Mouse (Mus musculus) 3T3-L1 (cell line): ENCODE data around the gene Isl2.
A peak's percentile ranks its signal among the peaks of the same experiment; 100 is the strongest.

Experiments used
- DNase-seq: peaks from one replicate; pipeline ENCODE4 v3.0.0-alpha.2; 2015; ENCODE audit warnings: low read depth, low spot score

Isl2 gene

DNA sequence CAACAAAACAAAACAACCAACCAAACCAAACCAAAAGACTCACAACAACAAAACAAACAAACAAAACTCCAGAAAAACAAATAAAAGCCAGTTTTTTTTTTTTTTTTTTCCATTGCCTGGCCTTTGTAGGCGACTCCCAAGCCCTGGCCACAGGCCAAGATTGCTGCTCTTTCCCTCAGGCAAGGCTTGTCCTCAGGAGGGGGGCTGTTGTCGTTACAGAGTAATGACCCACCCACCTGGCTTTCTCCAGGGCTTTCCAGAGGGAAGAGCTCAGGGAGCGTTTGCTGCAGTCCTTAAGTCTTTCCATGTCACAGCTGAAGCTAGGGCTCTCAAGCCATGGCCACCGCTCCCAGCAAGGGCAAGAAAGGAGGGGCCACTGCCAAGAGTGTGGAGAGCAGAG, at the start of gene Isl2:
Isl2 (plus strand) TSS at position 296 of the 400 bp plus-strand sequence.
- peak; percentile 55 for DNase-seq

DNA sequence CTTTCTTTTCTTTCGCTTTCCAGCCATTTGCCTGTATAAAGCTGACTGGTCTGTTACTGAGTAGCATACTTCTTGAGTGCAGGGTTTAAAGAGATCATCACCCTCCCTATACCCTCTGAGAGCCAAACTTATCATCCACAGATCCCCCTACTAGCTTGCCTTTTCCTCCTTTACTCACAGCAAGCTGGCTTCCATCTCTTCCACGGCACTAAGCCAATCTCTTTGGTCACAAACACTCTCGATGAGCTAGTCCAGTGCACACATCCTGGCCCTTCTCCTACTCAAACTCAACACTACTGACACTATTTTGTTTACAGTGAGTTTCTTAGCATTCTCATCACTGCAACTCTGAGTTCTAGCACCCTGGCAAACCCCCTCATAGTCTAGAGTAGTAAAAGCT, 30.6 kb upstream of the Isl2 start:
- no peak for DNase-seq

DNA sequence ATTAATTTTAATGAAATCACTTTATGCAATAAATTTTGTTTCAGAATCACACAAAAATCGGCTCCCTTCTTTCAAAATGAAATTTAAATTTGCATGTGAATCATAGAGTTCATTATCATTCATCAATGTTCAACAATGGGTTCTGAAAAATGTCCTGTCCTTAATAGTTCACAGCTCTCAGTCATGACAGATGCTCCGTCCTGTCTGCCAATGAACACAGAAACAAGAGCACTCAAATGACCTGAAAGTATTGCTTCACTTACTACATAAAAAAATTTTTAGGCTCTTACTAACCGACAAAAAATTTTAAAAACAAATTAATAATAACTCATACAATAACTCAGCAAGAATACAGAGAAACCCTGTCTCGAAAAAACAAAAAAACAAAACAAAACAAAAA, 29.8 kb upstream of the Isl2 start:
- no peak for DNase-seq

DNA sequence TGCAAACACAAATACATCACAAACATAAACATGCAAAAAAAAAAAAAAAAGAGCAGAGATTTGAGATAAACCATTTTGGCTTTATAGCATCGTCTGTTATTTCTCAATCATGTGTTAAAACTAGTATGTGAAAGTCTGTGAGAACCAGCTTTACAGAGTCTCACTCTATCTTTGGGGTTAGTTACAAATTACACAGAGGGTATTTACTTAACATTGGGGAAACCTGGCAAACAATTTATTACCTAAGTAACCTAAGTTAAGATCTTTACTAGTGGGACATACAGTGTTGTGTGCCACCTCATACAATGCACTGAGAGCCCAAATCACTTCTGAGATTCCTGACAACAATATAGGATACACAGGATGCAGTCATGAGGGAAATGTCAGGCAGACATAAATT, 28.7 kb upstream of the Isl2 start:
- DNase-seq = no peak

DNA sequence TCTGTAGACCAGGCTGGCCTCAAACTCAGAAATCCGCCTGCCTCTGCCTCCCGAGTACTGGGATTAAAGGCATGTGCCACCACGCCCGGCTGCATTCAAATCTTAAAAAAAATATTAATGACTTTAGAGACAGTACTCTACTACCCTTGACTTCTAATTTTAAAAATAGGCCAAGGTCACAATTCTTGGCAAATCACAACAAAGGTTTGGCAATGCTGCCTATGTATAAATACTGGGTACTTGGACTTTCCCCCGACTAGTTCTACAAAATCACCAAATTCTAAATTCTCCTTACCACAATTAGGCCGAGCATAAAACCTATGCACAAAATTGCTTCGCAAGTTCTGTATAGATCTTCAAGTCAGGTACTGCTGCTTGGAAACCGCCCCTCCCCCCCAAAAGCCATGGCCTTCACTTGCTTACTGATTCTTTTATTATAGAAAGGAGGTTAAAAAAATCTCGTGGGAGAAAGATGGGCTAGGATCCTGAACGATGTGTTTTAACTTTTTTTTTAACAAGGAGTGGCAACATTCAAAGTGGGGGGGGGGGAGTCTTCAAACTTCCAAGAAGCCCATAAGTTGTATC, 27.7 kb upstream of the Isl2 start:
- peak; percentile 20 for DNase-seq

DNA sequence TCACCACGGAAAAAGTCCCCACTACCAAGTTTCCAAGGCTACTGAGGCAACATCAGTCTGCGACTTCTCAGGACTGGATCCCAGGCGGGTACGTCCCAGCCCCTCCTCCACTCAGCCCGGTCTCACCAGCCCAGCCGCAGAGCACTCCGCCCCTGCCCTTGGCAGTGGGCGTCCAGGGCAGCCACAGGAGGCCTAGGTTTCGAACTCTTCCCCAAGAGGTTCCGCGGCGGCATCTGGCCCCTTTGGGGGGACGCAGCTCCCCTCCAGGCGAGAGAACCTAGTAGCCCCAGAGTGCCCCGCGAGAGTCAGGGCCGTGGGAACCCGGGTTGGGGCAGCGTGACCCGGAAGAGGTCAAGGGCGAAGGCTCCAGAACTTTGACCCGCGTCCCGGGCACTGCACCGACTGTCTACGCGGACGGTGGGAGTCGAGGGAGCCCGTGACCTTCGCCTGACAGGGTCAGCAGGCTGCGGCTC, 26.9 kb upstream of the Isl2 start:
- DNase-seq = peak; percentile 58

DNA sequence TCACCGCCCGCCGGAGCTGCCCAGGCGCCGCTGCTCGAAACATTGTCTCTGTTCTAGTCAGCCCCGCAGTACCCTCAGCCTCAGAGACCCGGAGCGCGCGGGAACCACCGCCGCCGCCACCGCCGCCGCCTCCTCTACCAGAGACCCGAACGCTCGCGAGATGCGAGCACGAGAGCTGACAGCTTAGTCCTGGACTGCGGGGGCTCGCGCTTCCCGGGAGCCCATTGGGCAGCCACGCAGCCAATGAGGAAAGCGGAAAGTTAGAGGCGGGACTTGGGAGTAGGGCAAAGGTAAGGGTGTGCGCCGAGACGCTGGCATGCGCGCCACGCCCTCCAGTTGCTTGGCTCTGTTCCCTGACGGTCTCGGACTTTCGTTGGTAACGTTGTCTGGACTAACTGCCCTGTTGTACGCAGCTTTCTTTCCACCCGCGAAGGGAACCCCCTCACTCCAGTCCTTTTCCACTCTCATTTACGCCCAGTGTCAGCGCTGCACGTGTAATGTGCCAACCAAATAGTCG, 26.4 kb upstream of the Isl2 start, which contains the start of gene Etfa:
Etfa (minus strand) TSS at position 217 of the 517 bp plus-strand sequence.
- DNase-seq = peak; percentile 98

DNA sequence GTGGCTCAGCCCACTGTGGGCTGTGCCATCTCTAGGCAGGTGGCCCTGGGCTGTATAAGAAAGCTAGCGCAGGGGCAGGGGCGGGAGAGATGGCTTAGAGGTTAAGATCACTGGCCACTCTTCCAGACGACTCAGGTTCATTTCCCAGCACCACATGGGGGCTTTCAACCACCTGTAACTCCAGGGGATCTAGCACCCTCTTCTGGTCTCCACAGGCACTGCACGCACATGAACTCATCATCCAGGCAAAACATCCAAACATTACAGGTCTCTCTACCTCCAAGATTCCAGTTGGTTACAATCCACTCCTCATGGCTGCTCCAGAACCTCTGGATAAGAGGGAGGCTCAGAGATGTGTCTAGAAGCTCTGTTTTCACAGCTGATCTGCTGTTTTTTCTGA, 12.8 kb upstream of the Isl2 start:
- peak; percentile 15 for DNase-seq

DNA sequence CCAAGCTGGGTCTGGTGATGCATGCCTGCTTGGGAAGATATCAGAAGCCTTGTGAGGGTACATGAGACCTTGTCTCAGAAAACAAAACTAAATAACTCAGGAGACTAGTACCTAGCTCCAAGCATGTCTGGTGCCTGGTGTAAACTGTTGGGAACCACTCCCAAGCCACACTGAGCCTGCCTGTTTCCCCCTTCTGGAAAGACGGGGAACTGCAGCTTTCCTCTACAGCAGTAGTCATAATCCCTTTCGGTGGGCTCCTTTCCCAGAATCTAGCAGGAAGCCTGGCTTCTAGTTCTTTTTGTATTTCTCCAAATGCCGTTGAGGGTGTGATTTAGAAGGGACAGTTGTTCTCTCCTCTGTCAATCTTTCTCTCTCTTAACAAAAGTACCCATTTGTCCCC, 2.6 kb upstream of the Isl2 start:
- peak; percentile 83 for DNase-seq

DNA sequence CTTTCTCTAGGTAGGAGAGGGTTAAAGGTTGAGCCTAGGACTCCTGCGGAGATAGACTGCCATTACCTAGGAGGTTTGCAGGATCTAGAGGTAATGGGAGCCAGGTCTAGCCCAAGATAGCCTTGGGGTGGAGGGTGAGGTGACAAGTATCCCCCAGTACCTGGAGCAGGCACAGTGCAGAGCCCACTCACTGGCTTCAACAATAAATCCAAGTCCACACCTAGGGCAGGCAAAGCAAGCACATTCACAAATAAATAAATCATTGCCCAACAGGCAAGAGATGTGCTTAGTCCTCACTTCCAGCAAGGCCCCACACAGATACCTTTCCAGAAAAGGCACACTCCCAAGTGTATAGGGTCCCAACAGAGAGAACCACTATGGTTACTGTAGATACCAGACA, 534 bp downstream of the Isl2 start:
- no peak for DNase-seq

DNA sequence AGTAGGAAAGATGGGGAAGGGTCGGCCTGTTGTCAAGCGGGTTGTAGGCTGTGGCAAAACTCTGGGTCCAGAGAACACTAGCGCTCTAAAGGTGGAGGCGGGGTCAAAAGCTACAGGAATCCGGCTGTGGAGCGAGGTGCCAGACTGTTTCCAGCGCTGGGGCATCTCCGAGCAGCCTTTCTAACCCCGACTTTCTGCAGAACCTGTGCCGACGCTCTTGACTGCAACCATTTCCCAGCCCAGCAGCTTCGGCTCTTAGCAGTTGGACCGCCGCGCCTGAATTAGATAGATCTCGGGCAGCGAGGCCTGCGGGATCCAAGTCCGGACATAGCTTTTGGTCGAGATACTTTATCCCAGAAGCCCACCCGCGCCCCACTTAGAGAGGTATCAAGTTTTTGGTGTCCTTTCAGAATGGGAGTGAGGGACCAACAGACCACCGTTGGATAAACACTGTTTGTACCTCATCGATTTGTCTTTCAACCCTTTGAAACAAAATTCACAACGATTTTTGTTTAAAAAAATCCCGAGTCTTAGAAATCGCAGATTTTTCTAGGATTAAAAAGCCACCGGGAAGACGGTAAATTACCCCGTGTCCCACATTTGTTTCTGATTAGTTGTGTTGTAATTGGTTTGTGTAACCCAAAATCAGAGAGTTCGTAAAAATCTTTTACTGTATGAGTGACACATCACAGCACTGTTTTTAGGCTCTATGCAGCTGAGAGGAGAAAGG, 1.4 kb downstream of the Isl2 start:
- DNase-seq = no peak

DNA sequence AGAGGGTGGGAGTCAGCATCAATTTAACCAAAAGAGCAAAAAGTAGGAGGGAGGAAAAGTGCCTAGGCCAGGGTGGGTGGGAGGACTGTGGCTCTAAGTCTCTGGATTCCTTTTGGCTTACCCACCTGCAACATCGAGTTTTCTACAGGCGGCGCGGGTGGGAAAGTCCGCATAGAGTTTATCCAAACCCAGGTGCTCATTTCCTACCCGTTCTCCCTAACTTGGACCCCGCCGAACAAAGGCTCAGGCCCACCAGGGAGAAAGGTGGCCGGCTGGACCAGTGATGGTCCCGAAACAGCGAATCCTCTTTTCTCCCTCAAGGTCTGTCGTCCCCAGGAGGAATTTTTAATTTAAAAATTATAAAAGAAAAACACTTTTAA, 1.9 kb downstream of the Isl2 start:
- no peak for DNase-seq

DNA sequence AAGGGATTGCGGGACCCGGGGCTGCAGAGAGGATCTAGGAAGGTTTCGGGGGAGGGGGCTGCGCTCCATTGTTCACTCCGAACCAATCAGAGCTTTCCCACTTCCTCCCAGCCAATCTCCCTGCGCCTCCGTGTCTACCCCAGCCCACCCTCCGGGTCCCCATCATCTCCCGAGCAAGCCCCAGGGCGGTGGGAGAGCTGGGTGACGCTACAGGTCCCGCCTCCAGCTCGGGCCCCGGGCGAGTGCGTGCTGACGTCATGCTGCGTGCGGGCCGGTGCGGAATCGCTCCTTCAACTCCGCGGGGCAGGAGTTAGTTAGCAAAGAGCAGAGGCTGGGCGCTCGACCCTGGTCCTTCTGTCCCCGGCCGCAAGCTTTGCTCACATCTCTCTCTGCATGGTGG, 2.4 kb downstream of the Isl2 start:
- DNase-seq = peak; percentile 63

DNA sequence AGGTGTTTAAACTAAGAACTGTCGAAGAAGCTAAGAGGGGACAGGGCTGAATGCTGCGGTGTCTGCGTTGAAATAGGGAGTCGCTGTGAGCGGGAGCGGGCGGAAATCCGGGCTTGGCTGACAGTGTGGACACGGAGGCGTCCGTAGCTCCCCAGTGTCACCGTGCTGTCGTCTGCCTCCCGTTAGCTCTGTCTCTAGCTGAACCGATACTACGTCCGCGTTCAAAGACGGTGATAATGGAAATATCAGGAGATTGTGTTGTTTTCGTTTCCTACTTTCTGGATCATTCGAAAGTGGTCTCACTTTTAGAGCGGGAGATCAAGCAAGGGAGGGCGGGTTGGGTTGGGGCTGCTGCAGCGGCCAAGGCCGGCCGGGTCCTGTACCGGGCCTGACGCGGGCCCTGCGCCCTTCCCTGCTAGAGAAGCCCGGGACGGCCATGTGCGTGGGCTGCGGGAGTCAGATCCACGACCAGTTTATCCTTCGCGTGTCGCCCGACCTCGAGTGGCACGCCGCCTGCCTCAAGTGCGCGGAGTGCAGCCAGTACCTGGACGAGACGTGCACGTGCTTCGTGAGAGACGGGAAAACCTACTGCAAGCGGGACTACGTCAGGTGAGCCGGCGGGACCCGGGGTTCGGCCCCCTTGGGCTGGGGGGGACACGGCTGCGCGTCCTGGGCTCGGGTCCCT, 3.4 kb downstream of the Isl2 start:
- DNase-seq = no peak

DNA sequence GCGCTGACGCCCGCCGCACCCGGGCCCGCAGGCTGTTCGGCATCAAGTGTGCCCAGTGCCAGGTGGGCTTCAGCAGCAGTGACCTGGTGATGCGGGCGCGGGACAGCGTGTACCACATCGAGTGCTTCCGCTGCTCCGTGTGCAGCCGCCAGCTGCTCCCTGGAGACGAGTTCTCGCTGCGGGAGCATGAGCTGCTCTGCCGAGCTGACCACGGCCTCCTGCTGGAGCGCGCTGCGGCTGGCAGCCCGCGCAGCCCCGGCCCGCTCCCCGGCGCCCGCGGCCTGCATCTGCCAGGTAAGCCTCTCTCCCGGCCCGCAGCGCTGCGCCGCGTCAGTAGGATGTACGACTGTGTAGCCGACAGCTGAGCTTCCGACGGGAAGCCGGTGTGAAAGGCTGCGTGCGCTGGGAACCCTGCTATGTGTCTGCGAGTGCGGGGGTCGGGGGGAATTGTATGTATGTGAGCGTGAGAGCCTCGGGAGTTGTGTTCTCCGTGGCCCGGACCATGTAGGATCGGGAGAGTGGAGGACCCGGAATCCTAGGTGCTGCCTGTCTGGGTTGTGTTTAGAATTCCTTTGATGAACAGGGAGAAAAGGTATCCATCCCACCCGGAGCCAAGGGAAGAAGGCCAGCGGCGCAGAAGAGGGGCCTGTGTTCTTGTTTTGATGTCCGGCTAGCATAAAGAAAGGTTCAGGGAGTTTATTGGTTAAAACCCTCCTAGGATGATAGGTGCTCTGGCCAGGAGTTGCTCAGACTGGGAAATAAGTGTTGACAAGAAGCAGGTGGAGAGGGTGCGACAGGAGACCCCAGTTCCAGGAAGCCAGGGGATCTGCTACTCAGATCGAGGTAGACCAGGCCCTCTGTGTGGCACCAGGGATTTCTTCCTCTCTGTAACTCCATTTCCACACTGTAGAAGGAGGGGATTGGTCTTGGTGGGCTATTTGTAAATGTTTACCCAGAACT, 4.2 kb downstream of the Isl2 start:
- DNase-seq = no peak

DNA sequence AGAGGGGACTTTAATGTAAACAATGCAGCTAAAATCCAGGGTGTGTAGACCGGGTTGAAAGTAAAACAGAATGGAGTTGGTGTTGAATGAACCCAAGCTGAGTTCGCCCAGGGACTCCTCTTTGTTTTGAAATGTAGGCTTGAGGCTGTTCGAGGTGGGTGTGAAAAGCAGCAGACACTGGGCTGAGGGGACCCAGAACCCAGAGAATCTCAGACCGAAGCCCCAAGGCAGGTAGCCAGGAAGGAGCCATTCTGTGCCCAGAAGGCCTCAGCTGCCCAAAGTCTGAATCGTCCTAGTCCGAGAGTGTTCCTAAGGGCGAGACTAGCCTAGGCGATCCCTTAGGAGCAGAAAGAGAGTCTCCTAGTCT, 4.8 kb downstream of the Isl2 start:
- no peak for DNase-seq

DNA sequence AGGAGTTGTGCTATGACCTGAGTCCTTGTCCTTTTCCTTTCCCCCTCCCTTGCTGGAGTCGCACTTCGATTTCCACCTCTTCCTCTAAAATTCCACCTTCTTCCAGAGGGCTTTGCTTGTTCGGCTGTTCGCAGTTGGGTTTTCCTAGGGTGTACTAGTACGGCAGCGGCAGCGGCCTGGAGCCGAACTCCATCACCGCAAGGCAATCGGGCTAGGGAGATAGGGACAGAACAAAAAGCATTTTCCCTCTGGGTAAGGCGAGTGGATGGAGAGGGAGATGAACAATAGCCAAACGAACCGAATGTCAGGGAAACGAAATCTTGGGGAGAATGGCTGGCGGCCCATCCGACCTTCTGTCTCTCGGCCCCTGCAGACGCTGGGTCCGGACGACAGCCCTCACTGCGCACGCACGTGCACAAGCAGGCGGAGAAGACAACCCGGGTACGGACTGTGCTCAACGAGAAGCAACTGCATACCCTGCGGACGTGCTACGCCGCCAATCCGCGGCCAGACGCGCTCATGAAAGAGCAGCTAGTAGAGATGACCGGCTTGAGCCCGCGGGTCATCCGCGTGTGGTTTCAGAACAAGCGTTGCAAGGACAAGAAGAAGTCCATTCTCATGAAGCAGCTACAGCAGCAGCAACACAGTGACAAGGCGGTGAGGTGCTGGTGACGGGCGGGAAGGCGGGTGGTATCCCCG, 5.4 kb downstream of the Isl2 start:
- DNase-seq = no peak

DNA sequence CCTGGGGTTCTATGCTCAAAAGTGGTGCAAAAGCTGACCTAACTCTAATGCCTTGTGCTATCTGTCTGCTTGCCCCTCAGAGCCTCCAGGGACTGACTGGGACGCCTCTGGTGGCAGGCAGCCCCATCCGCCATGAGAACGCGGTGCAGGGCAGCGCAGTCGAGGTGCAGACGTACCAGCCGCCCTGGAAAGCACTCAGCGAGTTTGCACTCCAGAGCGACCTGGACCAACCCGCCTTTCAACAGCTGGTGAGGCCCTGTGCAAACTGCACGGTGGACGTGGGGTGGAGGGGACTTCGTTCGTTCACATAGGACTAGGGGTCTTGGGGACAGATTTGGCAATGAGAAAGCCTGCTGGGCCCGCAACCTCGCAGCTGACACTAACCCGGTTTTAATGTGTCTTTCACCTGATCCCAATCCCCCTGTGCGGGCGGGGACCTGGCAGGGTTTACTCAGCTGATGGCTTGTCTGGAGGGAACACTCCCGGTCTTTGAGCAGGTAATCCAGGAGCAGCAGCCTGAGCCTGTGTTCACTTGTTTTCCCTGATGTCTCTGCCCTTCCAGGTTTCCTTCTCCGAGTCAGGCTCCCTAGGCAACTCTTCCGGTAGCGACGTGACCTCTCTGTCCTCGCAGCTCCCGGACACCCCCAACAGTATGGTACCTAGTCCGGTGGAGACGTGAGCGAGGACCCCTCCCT, 6.5 kb downstream of the Isl2 start:
- DNase-seq = no peak

DNA sequence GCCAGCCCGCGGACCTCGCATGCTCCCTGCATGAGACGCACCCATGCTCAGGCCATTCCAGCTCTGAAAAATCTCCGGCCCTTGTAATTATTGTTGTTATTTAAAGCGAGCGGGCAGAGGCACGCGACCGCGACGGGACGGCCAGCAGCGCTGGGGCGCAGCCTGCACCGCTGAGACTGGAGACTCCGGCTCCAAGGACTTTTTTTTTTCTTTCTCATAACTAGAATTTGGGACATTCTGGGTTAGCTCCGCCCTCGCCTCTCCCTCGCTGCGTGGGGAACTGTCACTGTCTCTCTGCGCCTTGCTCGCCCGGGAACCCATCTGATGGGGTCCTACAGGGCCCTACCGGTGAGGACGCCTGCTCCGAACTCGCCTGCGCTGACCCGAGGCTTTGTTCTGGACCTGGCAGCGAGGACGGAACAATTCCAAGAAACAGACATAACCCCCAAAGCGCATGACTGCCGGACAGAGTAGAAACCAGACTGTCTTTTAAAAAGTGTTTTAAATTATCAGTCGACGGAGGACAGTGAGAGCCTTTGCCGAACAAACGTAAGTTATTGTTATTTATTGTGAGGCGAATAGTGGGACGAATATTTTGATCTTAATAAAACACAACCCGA, 7.2 kb downstream of the Isl2 start:
- DNase-seq = no peak
